Mouse (Mus musculus) hindbrain, embryonic 16.5 days (tissue): ENCODE measurements around the gene Asns. TPM values are rescaled to one million over a fixed set of nuclear protein-coding genes. Genes with fewer than 3 reads are reported as not detected.

Experiments
- ATAC-seq: fragments of 200-750 bp; cut with Nextera tagmentation; 2 replicates; pipeline ENCODE4 v1.8.0; 2017; ENCODE audit warnings: moderate TSS enrichment, moderate library complexity
- H3K27ac ChIP-seq: fragments of 300-500 bp; sonication (generic); 2 replicates; pipeline ENCODE4 v1.5.1; 2014; ENCODE audit warnings: low read depth, mild to moderate bottlenecking, control low read depth, low read length, moderate library complexity
- H3K27me3 ChIP-seq: fragments of 300-500 bp; sonication (generic); replicated peaks from 2 replicates; pipeline ENCODE4 v1.6.1; 2014; ENCODE audit warnings: low read length; ENCODE audit not compliant: control insufficient read depth, insufficient read depth
- H3K36me3 ChIP-seq: fragments of 300-500 bp; sonication (generic); 2 replicates; pipeline ENCODE4 v1.6.1; 2014; ENCODE audit warnings: mild to moderate bottlenecking, low read length, moderate library complexity, mixed read lengths; ENCODE audit not compliant: control insufficient read depth, insufficient read depth
- H3K4me1 ChIP-seq: fragments of 300-500 bp; sonication (generic); 2 replicates; pipeline ENCODE4 v1.6.1; 2014; ENCODE audit warnings: low read depth, low read length; ENCODE audit not compliant: control insufficient read depth, insufficient read depth
- H3K4me2 ChIP-seq: fragments of 300-500 bp; sonication (generic); 2 replicates; pipeline ENCODE4 v1.6.1; 2014; ENCODE audit warnings: mild to moderate bottlenecking, low read length, control low read depth, moderate library complexity
- H3K4me3 ChIP-seq: fragments of 300-500 bp; sonication (generic); 2 replicates; pipeline ENCODE4 v1.5.1; 2014; ENCODE audit warnings: mild to moderate bottlenecking, low read length, control low read depth, moderate library complexity
- H3K9ac ChIP-seq: fragments of 300-500 bp; sonication (generic); 2 replicates; pipeline ENCODE4 v1.6.1; 2014; ENCODE audit warnings: low read depth, mild to moderate bottlenecking, control low read depth, low read length, moderate library complexity
- H3K9me3 ChIP-seq: fragments of 300-500 bp; sonication (generic); 2 replicates; pipeline ENCODE4 v1.6.1; 2014; ENCODE audit warnings: mild to moderate bottlenecking, low read length, moderate library complexity; ENCODE audit not compliant: control insufficient read depth
- WGBS: fragments of 180-500 bp; shearing (Covaris S2); extraction: QIAGEN DNeasy Blood & Tissue Kit; methylation state at CpG from one replicate; pipeline ENCODE4 v1.1.7; 2014; 5-methylcytosine and 5-hydroxymethylcytosine counted together
- polyA plus RNA-seq: library from polyadenylated mRNA; unstranded; fragments of >200 nt; fragmentation: Nextera tagmentation; extraction: Ambion mirVana; gene quantifications from 2 replicates; pipeline ENCODE4 v1.2.1, GENCODE M21; 2015

The Asns gene
- polyA plus RNA-seq, 1 experiment from 2014 or later = 131 TPM

DNA sequence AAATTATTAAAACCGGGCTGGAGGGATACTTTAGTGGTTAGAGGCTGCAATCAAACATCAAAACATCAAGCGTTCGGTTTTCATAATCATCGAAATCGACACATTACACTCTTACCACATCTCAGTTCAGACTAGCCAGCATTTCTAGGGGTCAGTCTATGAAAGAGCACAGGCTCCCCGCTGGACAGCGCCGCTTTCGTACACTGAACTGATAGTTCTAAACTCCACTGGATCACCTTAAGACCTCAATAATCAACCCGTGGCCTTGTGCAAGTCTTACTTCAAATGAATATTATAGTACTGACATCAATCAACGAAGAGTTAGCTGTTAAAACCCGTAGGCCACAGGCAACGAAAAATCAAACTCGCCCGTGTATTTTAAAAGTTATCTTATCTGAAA lies 1.0 kb downstream of the Asns start:
- 37% methylated on average over 15 of the region's 15 CpGs for WGBS

DNA sequence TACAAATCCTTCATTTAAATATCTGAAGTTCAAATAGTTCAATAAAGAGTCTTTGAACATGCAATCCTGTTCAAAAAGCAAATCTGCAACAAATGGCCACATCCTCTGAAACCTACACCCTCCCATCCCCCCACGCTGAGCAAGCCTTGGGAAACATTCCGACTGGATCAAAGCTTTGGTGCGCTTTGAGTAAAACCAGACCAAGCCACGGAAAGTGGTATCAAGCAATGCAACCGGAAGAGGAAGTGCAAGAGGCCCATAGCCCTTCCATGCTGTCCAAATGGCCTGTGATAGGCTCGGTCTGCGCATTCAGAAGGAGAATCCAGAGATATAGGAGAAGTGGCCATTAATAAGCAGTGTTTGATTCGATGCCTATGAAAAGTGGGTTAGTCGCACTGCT lies 2.6 kb downstream of the Asns start:
- Histone ChIP-seq H3K27me3 (no peaks in the 10 kb centered on the region; the same call in 1 of the 2 replicates), H3K4me1 (peaks cover 3% of the 10 kb centered on the region; the same call in 1 of the 2 replicates), H3K27ac (no peak overlapping the region), H3K4me3 (no peak overlapping the region), H3K9me3 (no peaks in the 10 kb centered on the region), H3K36me3 (no peaks in the 10 kb centered on the region), H3K4me2 (no peak overlapping the region), H3K9ac (no peak overlapping the region)
- ATAC-seq = no peak
- WGBS = 91% methylated on average over 9 of the region's 9 CpGs

More for the DNA sequence above, 1.0 kb downstream of the Asns start:
- Histone ChIP-seq H3K36me3 (no peaks in the 10 kb centered on the region), H3K4me2 (peak overlapping the region; percentile 87), H3K27me3 (no peaks in the 10 kb centered on the region; the same call in 1 of the 2 replicates), H3K4me3 (peak overlapping the region; percentile 88), H3K9me3 (no peaks in the 10 kb centered on the region), H3K9ac (peak overlapping the region; percentile 81; the same call in 1 of the 2 replicates), H3K27ac (no peak overlapping the region), H3K4me1 (peaks cover 3% of the 10 kb centered on the region; the same call in 1 of the 2 replicates)
- no peak for ATAC-seq

DNA sequence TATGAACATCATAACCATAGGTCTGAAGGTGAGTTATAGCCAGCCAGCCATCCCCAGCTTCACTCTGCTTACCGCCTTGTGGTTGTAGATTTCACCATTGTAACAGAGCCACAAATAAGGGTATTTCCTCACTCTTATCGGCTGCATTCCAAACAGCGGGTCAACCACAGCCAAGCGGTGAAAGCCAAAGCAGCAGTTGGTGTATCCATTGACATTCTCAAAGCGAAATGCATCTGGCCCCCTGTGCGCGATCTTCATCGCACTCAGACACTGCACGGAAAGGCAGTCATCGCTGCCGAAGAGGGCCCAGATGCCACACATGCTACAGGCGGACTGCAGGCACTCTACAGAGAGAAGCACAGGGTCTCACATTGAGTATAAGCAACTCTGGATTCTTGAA lies 3.9 kb downstream of the Asns start:
- Histone ChIP-seq H3K4me3 (no peak overlapping the region), H3K36me3 (no peaks in the 10 kb centered on the region), H3K9me3 (no peaks in the 10 kb centered on the region), H3K4me2 (no peak overlapping the region), H3K4me1 (peaks cover 3% of the 10 kb centered on the region; the same call in 1 of the 2 replicates), H3K27me3 (no peaks in the 10 kb centered on the region), H3K9ac (no peak overlapping the region), H3K27ac (no peak overlapping the region)
- 94% methylated on average over 12 of the region's 12 CpGs for WGBS
- no peak for ATAC-seq

DNA sequence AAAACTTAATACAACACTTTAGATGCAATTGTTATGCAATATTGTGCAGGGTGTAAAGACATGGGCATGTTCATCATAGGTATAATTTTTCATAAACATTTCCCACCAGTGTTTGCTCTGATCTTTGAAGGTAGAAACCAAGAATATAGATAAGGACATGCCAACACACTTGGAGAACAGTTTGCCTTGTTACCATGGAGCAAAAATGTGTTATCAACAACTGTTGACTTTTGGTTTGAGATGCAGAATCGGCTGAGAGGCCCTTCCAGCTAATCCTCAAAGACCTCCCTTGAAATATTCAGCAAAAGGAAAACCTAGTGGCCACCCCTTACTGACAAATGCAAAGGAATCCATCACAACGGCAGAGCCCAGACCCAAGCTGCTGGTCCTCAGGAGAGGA lies 7.0 kb downstream of the Asns start:
- no peak overlapping the region for H3K4me3 ChIP-seq
- H3K9ac ChIP-seq = no peak overlapping the region
- no peak for ATAC-seq
- 90% methylated on average over 2 of the region's 2 CpGs for WGBS
- H3K4me1 ChIP-seq = no peaks in the 10 kb centered on the region
- no peak overlapping the region for H3K27ac ChIP-seq
- H3K9me3 ChIP-seq = no peaks in the 10 kb centered on the region
- no peaks in the 10 kb centered on the region for H3K27me3 ChIP-seq
- H3K4me2 ChIP-seq = no peak overlapping the region
- H3K36me3 ChIP-seq = no peaks in the 10 kb centered on the region; the same call in 1 of the 2 replicates

DNA sequence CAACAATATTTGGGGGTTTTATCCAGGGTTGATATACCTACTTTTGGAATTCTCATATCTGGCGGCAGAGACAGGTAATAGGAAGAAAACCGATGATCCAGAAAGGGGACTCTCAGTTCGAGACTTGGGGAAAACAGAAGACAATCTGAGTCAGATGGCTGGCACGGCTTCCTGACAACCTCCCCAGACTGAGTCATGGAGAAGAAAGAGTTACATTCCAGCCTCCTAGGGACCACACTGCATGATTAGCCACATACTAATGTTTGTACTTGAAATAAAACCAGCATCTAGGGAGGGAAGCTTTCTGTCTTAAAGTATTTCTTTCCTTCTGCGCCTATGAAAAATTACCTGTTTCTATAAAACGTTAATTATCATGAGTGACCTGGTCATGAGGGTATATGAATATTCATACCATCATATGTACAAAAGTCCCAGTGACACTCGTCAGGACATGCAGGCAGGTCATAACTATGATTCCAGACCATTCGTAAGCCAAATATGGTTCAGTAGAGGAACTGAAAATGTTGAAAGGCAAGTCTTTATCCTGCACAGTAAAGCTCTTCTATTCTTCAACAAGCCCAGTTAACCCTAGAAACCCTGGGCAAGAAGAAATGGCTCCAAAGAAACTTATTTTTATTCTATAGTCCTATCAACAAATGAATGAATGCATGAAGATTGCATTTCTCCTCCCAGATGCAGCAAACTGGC lies 16.7 kb downstream of the Asns start:
- H3K4me1 ChIP-seq = no peaks in the 10 kb centered on the region
- no peak overlapping the region for H3K27ac ChIP-seq
- H3K4me3 ChIP-seq = no peak overlapping the region
- ATAC-seq = no peak
- H3K9ac ChIP-seq = no peak overlapping the region
- WGBS = 91% methylated on average over 8 of the region's 8 CpGs
- H3K4me2 ChIP-seq = no peak overlapping the region
- no peaks in the 10 kb centered on the region for H3K9me3 ChIP-seq
- no peaks in the 10 kb centered on the region for H3K27me3 ChIP-seq
- peaks cover 5% of the 10 kb centered on the region; the same call in 1 of the 2 replicates for H3K36me3 ChIP-seq

DNA sequence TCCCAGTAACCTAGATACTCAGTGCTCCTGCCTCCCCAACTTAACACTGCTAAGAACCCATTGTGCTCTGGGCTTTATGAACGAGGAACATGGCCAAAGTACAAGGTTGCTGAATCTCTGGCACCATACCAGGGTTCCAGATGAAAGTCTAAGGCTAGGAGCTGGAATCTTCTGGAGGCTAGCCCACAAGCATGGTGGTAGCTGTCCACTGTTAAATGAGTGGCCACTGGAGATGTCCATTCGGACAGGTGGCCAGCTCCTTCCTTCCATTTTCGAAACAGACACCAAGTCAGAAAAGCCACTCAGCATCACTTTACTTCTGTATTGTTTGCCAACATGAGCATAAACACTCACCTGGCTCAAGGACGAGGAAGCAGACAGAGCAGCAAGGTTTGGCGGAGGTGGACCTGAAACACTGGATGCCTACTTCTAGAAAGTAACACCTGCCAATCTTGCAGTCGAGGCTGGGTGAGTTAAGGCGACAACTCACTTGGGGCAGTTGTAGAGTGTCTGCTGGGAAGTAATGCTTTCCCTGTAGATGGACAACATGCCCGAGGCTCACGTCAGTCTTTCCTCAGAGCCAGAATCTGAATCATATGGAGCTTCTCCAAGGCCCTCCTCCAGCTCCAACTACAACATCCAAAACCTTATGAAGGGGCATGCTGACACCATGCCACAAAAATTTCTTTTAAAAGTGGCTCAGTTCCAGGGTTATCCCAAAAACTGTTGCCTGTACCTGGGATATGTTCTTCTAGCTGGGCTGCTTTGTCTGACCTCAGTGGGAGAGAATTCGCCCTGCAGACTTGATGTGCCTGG lies 20.4 kb downstream of the Asns start:
- no peak overlapping the region for H3K27ac ChIP-seq
- WGBS = 87% methylated on average over 10 of the region's 10 CpGs
- no peaks in the 10 kb centered on the region for H3K27me3 ChIP-seq
- no peak overlapping the region for H3K4me2 ChIP-seq
- no peaks in the 10 kb centered on the region for H3K4me1 ChIP-seq
- ATAC-seq = no peak
- H3K9ac ChIP-seq = no peak overlapping the region
- H3K4me3 ChIP-seq = no peak overlapping the region
- peaks cover 3% of the 10 kb centered on the region; the same call in 1 of the 2 replicates for H3K36me3 ChIP-seq
- no peaks in the 10 kb centered on the region for H3K9me3 ChIP-seq

DNA sequence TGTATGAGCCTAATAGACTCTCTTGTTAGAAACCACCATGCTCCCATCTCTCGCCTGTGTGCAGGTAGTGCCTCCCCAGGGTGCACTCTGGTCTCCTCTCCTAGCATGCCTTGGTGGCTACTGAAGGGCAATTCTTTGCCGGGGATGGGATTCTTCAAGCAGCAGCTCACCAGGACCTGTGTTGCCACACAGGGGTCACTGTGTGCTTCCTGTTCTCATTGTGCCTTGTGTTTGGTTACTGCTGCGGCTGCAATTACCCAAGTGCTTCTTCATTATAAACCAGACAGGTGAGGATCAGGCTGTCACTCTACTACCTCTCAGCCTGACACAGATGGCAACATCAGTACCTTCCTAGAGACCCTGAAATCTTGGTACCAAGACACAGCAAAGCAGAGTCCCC lies 21.6 kb downstream of the Asns start:
- no peak overlapping the region for H3K9ac ChIP-seq
- peaks cover 3% of the 10 kb centered on the region; the same call in 1 of the 2 replicates for H3K36me3 ChIP-seq
- 77% methylated on average over 3 of the region's 3 CpGs for WGBS
- no peak overlapping the region for H3K27ac ChIP-seq
- H3K4me2 ChIP-seq = no peak overlapping the region
- H3K27me3 ChIP-seq = no peaks in the 10 kb centered on the region
- ATAC-seq = no peak
- no peaks in the 10 kb centered on the region for H3K9me3 ChIP-seq
- no peak overlapping the region for H3K4me3 ChIP-seq
- no peaks in the 10 kb centered on the region for H3K4me1 ChIP-seq

DNA sequence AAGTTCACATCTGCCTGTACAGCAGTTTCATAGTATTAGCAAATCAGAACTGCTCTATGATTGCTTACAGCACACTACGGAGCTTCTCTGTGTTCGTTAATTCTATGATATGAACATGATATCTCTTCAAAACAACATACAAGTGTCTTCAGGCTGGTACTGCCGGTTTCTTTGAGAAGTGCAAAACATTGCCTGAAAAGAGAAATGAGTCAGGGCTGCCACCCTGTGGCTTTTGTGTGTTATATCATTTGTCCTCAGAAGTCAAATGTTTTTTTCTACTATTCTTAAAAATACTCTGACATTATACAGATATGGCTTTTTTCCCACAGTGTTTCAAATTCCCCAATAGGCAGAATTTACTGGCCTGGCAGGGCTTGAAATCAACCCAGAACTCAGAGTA lies 22.5 kb downstream of the Asns start:
- ATAC-seq = peak; percentile 43; the same call in 1 of the 2 replicates
- Histone ChIP-seq H3K4me1 (no peaks in the 10 kb centered on the region), H3K27ac (no peak overlapping the region), H3K9me3 (no peaks in the 10 kb centered on the region), H3K27me3 (no peaks in the 10 kb centered on the region), H3K4me3 (no peak overlapping the region), H3K4me2 (no peak overlapping the region), H3K9ac (no peak overlapping the region), H3K36me3 (peaks cover 3% of the 10 kb centered on the region; the same call in 1 of the 2 replicates)
- WGBS = 55% methylated on average over 3 of the region's 3 CpGs

DNA sequence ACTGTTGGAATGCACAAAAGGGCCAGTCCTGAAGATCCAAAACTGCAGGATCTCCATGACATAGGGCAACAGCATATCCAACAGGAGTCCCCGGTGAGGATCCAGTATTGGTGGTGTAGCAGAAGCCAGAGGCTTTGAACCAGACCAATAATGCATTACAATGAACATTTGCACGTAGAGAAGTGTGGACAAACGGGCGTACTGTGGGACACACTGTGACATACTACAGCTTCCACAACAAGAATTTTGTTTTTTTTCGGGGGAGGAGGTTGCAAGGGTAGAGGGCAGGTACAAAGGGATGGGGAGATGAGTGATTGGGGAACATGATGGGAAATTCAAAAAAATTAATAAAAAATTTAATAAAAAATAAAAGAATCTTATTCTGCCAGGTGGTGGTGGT lies 23.3 kb downstream of the Asns start:
- peaks cover 3% of the 10 kb centered on the region; the same call in 1 of the 2 replicates for H3K36me3 ChIP-seq
- ATAC-seq = peak; percentile 9; the same call in 1 of the 2 replicates

More for the DNA sequence above, 23.3 kb downstream of the Asns start:
- Histone ChIP-seq H3K27ac (no peak overlapping the region), H3K4me2 (no peak overlapping the region), H3K4me3 (no peak overlapping the region), H3K9me3 (no peaks in the 10 kb centered on the region), H3K9ac (no peak overlapping the region), H3K4me1 (no peaks in the 10 kb centered on the region), H3K27me3 (no peaks in the 10 kb centered on the region)
- WGBS = 90% methylated on average over 5 of the region's 5 CpGs
